Mouse (Mus musculus) hindbrain, embryonic 12.5 days (tissue): ENCODE measurements at regions not wholly inside any gene's neighbourhood (a gene's known extent, or its start where the extent isn't known, plus 50 kb on each side); places are given as distances from the start of the nearest gene placed in this dataset.

Experiments
- ATAC-seq: fragments of 200-750 bp; cut with Nextera tagmentation; 2 replicates; pipeline ENCODE4 v1.8.0; 2017; ENCODE audit warnings: moderate TSS enrichment; ENCODE audit not compliant: low FRiP score
- H3K27ac ChIP-seq: fragments of 300-500 bp; sonication (generic); 2 replicates; pipeline ENCODE4 v1.5.1; 2016; ENCODE audit warnings: mild to moderate bottlenecking
- H3K27me3 ChIP-seq: fragments of 300-500 bp; sonication (generic); 2 replicates; pipeline ENCODE4 v1.6.1; 2016; ENCODE audit warnings: mild to moderate bottlenecking
- H3K36me3 ChIP-seq: fragments of 300-500 bp; sonication (generic); 2 replicates; pipeline ENCODE4 v1.6.1; 2016; ENCODE audit warnings: mild to moderate bottlenecking
- H3K4me1 ChIP-seq: fragments of 300-500 bp; sonication (generic); 2 replicates; pipeline ENCODE4 v1.6.1; 2016
- H3K4me2 ChIP-seq: fragments of 300-500 bp; sonication (generic); replicated peaks from 2 replicates; pipeline ENCODE4 v1.6.1; 2016; ENCODE audit warnings: mild to moderate bottlenecking
- H3K4me3 ChIP-seq: fragments of 300-500 bp; sonication (generic); 2 replicates; pipeline ENCODE4 v1.5.1; 2016; ENCODE audit warnings: mild to moderate bottlenecking
- H3K9ac ChIP-seq: fragments of 300-500 bp; sonication (generic); 2 replicates; pipeline ENCODE4 v1.6.1; 2016; ENCODE audit warnings: mild to moderate bottlenecking, moderate library complexity
- H3K9me3 ChIP-seq: fragments of 300-500 bp; sonication (generic); replicated peaks from 2 replicates; pipeline ENCODE4 v1.6.1; 2016; ENCODE audit warnings: mild to moderate bottlenecking
- WGBS: fragments of 180-500 bp; shearing (Covaris S2); methylation state at CpG from one replicate; pipeline ENCODE4 v1.1.7; 2016; 5-methylcytosine and 5-hydroxymethylcytosine counted together

GRCm38 (mm10) chr9:33826116-33826515 lies 659.6 kb upstream of the Kirrel3 start:
- Histone ChIP-seq H3K9ac (no peak overlapping the region), H3K27ac (no peak overlapping the region), H3K4me3 (no peak overlapping the region), H3K4me1 (no peaks in the 10 kb centered on the region), H3K36me3 (no peaks in the 10 kb centered on the region), H3K4me2 (no peak overlapping the region), H3K9me3 (no peaks in the 10 kb centered on the region), H3K27me3 (no peaks in the 10 kb centered on the region)
- ATAC-seq: no peak
- 51% methylated on average over 4 of the region's 4 CpGs for WGBS

- no peak overlapping the region for H3K9ac ChIP-seq
- no peak for ATAC-seq
- no peaks in the 10 kb centered on the region for H3K36me3 ChIP-seq
- H3K27ac ChIP-seq: no peak overlapping the region
- H3K27me3 ChIP-seq: no peaks in the 10 kb centered on the region
- no peak overlapping the region for H3K4me2 ChIP-seq
- H3K4me1 ChIP-seq: no peaks in the 10 kb centered on the region
- no peak overlapping the region for H3K4me3 ChIP-seq
- H3K9me3 ChIP-seq: no peaks in the 10 kb centered on the region
- 82% methylated on average over 2 of the region's 2 CpGs for WGBS
Observed at GRCm38 (mm10) chr9:33827409-33827808, 658.3 kb upstream of the Kirrel3 start.

- no peaks in the 10 kb centered on the region for H3K27me3 ChIP-seq
- no peak overlapping the region for H3K4me3 ChIP-seq
- H3K27ac ChIP-seq: no peak overlapping the region
- H3K4me1 ChIP-seq: no peaks in the 10 kb centered on the region
- WGBS: 83% methylated on average over 1 of the region's 1 CpGs
- H3K9ac ChIP-seq: no peak overlapping the region
- no peaks in the 10 kb centered on the region for H3K36me3 ChIP-seq
- ATAC-seq: no peak
- H3K4me2 ChIP-seq: no peak overlapping the region
- H3K9me3 ChIP-seq: no peaks in the 10 kb centered on the region
Observed at GRCm38 (mm10) chr9:33837666-33838380, 647.9 kb upstream of the Kirrel3 start.

- Histone ChIP-seq H3K36me3 (no peaks in the 10 kb centered on the region), H3K4me1 (0 out of 2 replicates have a peak, but pooled peaks cover 3% of the 10 kb centered on the region), H3K27ac (no peak overlapping the region), H3K27me3 (no peaks in the 10 kb centered on the region), H3K9me3 (no peaks in the 10 kb centered on the region), H3K4me3 (no peak overlapping the region), H3K9ac (no peak overlapping the region), H3K4me2 (no peak overlapping the region)
- no peak for ATAC-seq
- WGBS: 71% methylated on average over 5 of the region's 5 CpGs
Observed at GRCm38 (mm10) chr9:33849623-33850022, 636.1 kb upstream of the Kirrel3 start.

- H3K4me3 ChIP-seq: no peak overlapping the region
- no peaks in the 10 kb centered on the region for H3K9me3 ChIP-seq
- no peak overlapping the region for H3K4me2 ChIP-seq
- no peak for ATAC-seq
- H3K9ac ChIP-seq: no peak overlapping the region
- 74% methylated on average over 7 of the region's 7 CpGs for WGBS
- H3K27me3 ChIP-seq: no peaks in the 10 kb centered on the region
- H3K4me1 ChIP-seq: 0 out of 2 replicates have a peak, but pooled peaks cover 3% of the 10 kb centered on the region
- no peak overlapping the region for H3K27ac ChIP-seq
- no peaks in the 10 kb centered on the region for H3K36me3 ChIP-seq
Observed at GRCm38 (mm10) chr9:33850024-33850423, 635.7 kb upstream of the Kirrel3 start.

- no peak overlapping the region for H3K27ac ChIP-seq
- no peak overlapping the region for H3K9ac ChIP-seq
- 0 out of 2 replicates have a peak, but pooled peaks cover 3% of the 10 kb centered on the region for H3K4me1 ChIP-seq
- ATAC-seq: no peak
- H3K36me3 ChIP-seq: no peaks in the 10 kb centered on the region
- H3K27me3 ChIP-seq: no peaks in the 10 kb centered on the region
- H3K4me2 ChIP-seq: no peak overlapping the region
- H3K9me3 ChIP-seq: no peaks in the 10 kb centered on the region
- H3K4me3 ChIP-seq: no peak overlapping the region
Observed at GRCm38 (mm10) chr9:33850993-33851392, 634.7 kb upstream of the Kirrel3 start.

GRCm38 (mm10) chr9:33856169-33856568 lies 629.5 kb upstream of the Kirrel3 start:
- Histone ChIP-seq H3K4me3 (no peak overlapping the region), H3K27ac (no peak overlapping the region), H3K4me1 (no peaks in the 10 kb centered on the region), H3K36me3 (no peaks in the 10 kb centered on the region), H3K27me3 (no peaks in the 10 kb centered on the region), H3K9me3 (no peaks in the 10 kb centered on the region), H3K4me2 (no peak overlapping the region), H3K9ac (no peak overlapping the region)
- ATAC-seq: no peak
- WGBS: 47% methylated on average over 2 of the region's 2 CpGs

GRCm38 (mm10) chr9:33858511-33858910 lies 627.2 kb upstream of the Kirrel3 start:
- Histone ChIP-seq H3K9me3 (no peaks in the 10 kb centered on the region), H3K36me3 (no peaks in the 10 kb centered on the region), H3K27ac (no peak overlapping the region), H3K27me3 (no peaks in the 10 kb centered on the region), H3K4me2 (no peak overlapping the region), H3K4me3 (no peak overlapping the region), H3K4me1 (no peaks in the 10 kb centered on the region), H3K9ac (no peak overlapping the region)
- ATAC-seq: peak; percentile 32; the same call in 1 of the 2 replicates
- 65% methylated on average over 5 of the region's 5 CpGs for WGBS

GRCm38 (mm10) chr9:33868666-33869065 lies 617.0 kb upstream of the Kirrel3 start:
- Histone ChIP-seq H3K4me1 (no peaks in the 10 kb centered on the region), H3K4me2 (no peak overlapping the region), H3K9ac (no peak overlapping the region), H3K4me3 (no peak overlapping the region), H3K36me3 (no peaks in the 10 kb centered on the region), H3K27me3 (no peaks in the 10 kb centered on the region), H3K9me3 (no peaks in the 10 kb centered on the region), H3K27ac (no peak overlapping the region)
- WGBS: 87% methylated on average over 5 of the region's 5 CpGs
- ATAC-seq: no peak

GRCm38 (mm10) chr9:33887279-33887678 lies 598.4 kb upstream of the Kirrel3 start:
- ATAC-seq: peak; percentile 63
- H3K4me2 ChIP-seq: no peak overlapping the region
- WGBS: 34% methylated on average over 2 of the region's 2 CpGs

GRCm38 (mm10) chr9:33892001-33892400 lies 593.7 kb upstream of the Kirrel3 start:
- Histone ChIP-seq H3K27ac (no peak overlapping the region), H3K4me1 (no peaks in the 10 kb centered on the region), H3K9ac (no peak overlapping the region), H3K4me2 (no peak overlapping the region), H3K36me3 (no peaks in the 10 kb centered on the region), H3K9me3 (no peaks in the 10 kb centered on the region), H3K27me3 (no peaks in the 10 kb centered on the region; the same call in 1 of the 2 replicates), H3K4me3 (no peak overlapping the region)
- WGBS: 70% methylated on average over 3 of the region's 3 CpGs
- ATAC-seq: no peak

More at GRCm38 (mm10) chr9:33887279-33887678, 598.4 kb upstream of the Kirrel3 start:
- Histone ChIP-seq H3K36me3 (no peaks in the 10 kb centered on the region), H3K27me3 (no peaks in the 10 kb centered on the region; the same call in 1 of the 2 replicates), H3K4me3 (no peak overlapping the region), H3K27ac (no peak overlapping the region), H3K9ac (no peak overlapping the region), H3K9me3 (no peaks in the 10 kb centered on the region), H3K4me1 (no peaks in the 10 kb centered on the region)

- H3K4me1 ChIP-seq: peaks cover 20% of the 10 kb centered on the region
Observed at GRCm38 (mm10) chr9:33901313-33902076, 584.2 kb upstream of the Kirrel3 start.

More at GRCm38 (mm10) chr9:33901313-33902076, 584.2 kb upstream of the Kirrel3 start:
- Histone ChIP-seq H3K9ac (no peak overlapping the region), H3K4me3 (no peak overlapping the region), H3K36me3 (no peaks in the 10 kb centered on the region), H3K9me3 (no peaks in the 10 kb centered on the region; the same call in 1 of the 2 replicates), H3K27ac (no peak overlapping the region; the same call in 1 of the 2 replicates), H3K27me3 (no peaks in the 10 kb centered on the region), H3K4me2 (0 out of 2 replicates have a peak overlapping the region, but pooled peaks have one; percentile 8)
- ATAC-seq: peak; percentile 78
- WGBS: 28% methylated on average over 10 of the region's 10 CpGs
